Mouse (Mus musculus): ENCODE measurements around the gene Cdkl1. TPM values are rescaled to one million over a fixed set of nuclear protein-coding genes. Genes with fewer than 3 reads are reported as not detected.

The Cdkl1 gene
- polyA plus RNA-seq, 1 experiment = 20.1 TPM

- 46% methylated on average over 9 of the region's 9 CpGs for WGBS
- no peaks in the 10 kb centered on the region for H3K27me3 ChIP-seq (ENCODE audit: control insufficient read depth, insufficient read depth, low read length)
- no peak overlapping the region for H3K27ac ChIP-seq (ENCODE audit: insufficient read depth, low read length)
- no peak for DNase-seq
- no peak overlapping the region for H3K4me3 ChIP-seq (replicated peaks; ENCODE audit: insufficient read depth, low read depth, low read length)
- 0 out of 2 replicates have a peak, but pooled peaks cover 2% of the 10 kb centered on the region for H3K4me1 ChIP-seq (ENCODE audit: control insufficient read depth, insufficient read depth, low read length)
- TF ChIP-seq POLR2A (IDR thresholded peaks at IDR 0.05; ENCODE audit: borderline replicate concordance, insufficient read depth, low read length) = no peak
- no peak for TF ChIP-seq CTCF (IDR thresholded peaks at IDR 0.05; ENCODE audit: borderline replicate concordance, insufficient read depth, low read depth, low read length)
Measured at GRCm38 (mm10) chr12:69765543-69765942, 25.5 kb downstream of the Cdkl1 start.

GRCm38 (mm10) chr12:69761603-69762002, 29.5 kb downstream of the Cdkl1 start:
- no peaks in the 10 kb centered on the region; the same call in 1 of the 2 replicates for H3K4me1 ChIP-seq (ENCODE audit: control insufficient read depth, insufficient read depth, low read length)
- TF ChIP-seq CTCF (IDR thresholded peaks at IDR 0.05; ENCODE audit: borderline replicate concordance, insufficient read depth, low read depth, low read length) = no peak
- TF ChIP-seq POLR2A (IDR thresholded peaks at IDR 0.05; ENCODE audit: borderline replicate concordance, insufficient read depth, low read length) = no peak
- H3K27me3 ChIP-seq (ENCODE audit: control insufficient read depth, insufficient read depth, low read length) = no peaks in the 10 kb centered on the region
- H3K4me3 ChIP-seq (replicated peaks; ENCODE audit: insufficient read depth, low read depth, low read length) = no peak overlapping the region
- H3K27ac ChIP-seq (ENCODE audit: insufficient read depth, low read length) = no peak overlapping the region
- WGBS = 65% methylated on average over 2 of the region's 2 CpGs
- no peak for DNase-seq

GRCm38 (mm10) chr12:69760743-69761406, 30.2 kb downstream of the Cdkl1 start:
- WGBS = 46% methylated on average over 20 of the region's 20 CpGs
- peaks cover 3% of the 10 kb centered on the region for H3K4me1 ChIP-seq (ENCODE audit: control insufficient read depth, insufficient read depth, low read length)
- TF ChIP-seq CTCF (IDR thresholded peaks at IDR 0.05; ENCODE audit: borderline replicate concordance, insufficient read depth, low read depth, low read length) (no peak), POLR2A (IDR thresholded peaks at IDR 0.05; ENCODE audit: borderline replicate concordance, insufficient read depth, low read length) (no peak)
- no peak overlapping the region for H3K27ac ChIP-seq (ENCODE audit: insufficient read depth, low read length)
- no peaks in the 10 kb centered on the region for H3K27me3 ChIP-seq (ENCODE audit: control insufficient read depth, insufficient read depth, low read length)
- DNase-seq = no peak
- H3K4me3 ChIP-seq (replicated peaks; ENCODE audit: insufficient read depth, low read depth, low read length) = no peak overlapping the region

GRCm38 (mm10) chr12:69760014-69760413, 31.1 kb downstream of the Cdkl1 start:
- H3K4me3 ChIP-seq (replicated peaks; ENCODE audit: insufficient read depth, low read depth, low read length) = no peak overlapping the region
- WGBS = 80% methylated on average over 6 of the region's 6 CpGs
- peaks cover 3% of the 10 kb centered on the region for H3K4me1 ChIP-seq (ENCODE audit: control insufficient read depth, insufficient read depth, low read length)
- no peaks in the 10 kb centered on the region for H3K27me3 ChIP-seq (ENCODE audit: control insufficient read depth, insufficient read depth, low read length)
- DNase-seq = no peak
- no peak for TF ChIP-seq POLR2A (IDR thresholded peaks at IDR 0.05; ENCODE audit: borderline replicate concordance, insufficient read depth, low read length)
- no peak for TF ChIP-seq CTCF (IDR thresholded peaks at IDR 0.05; ENCODE audit: borderline replicate concordance, insufficient read depth, low read depth, low read length)
- no peak overlapping the region for H3K27ac ChIP-seq (ENCODE audit: insufficient read depth, low read length)

- DNase-seq = no peak
- H3K4me1 ChIP-seq (ENCODE audit: control insufficient read depth, insufficient read depth, low read length) = peaks cover 3% of the 10 kb centered on the region
- no peaks in the 10 kb centered on the region for H3K27me3 ChIP-seq (ENCODE audit: control insufficient read depth, insufficient read depth, low read length)
- H3K4me3 ChIP-seq (replicated peaks; ENCODE audit: insufficient read depth, low read depth, low read length) = no peak overlapping the region
- TF ChIP-seq CTCF (IDR thresholded peaks at IDR 0.05; ENCODE audit: borderline replicate concordance, insufficient read depth, low read depth, low read length) = no peak
- no peak for TF ChIP-seq POLR2A (IDR thresholded peaks at IDR 0.05; ENCODE audit: borderline replicate concordance, insufficient read depth, low read length)
- no peak overlapping the region for H3K27ac ChIP-seq (ENCODE audit: insufficient read depth, low read length)
- 73% methylated on average over 7 of the region's 7 CpGs for WGBS
Measured at GRCm38 (mm10) chr12:69759267-69759885, 31.7 kb downstream of the Cdkl1 start.

GRCm38 (mm10) chr12:69758221-69759185, 32.6 kb downstream of the Cdkl1 start:
- Histone ChIP-seq H3K27ac (ENCODE audit: insufficient read depth, low read length) (no peak overlapping the region), H3K4me3 (replicated peaks; ENCODE audit: insufficient read depth, low read depth, low read length) (peak overlapping the region; percentile 16), H3K4me1 (ENCODE audit: control insufficient read depth, insufficient read depth, low read length) (peaks cover 3% of the 10 kb centered on the region), H3K27me3 (ENCODE audit: control insufficient read depth, insufficient read depth, low read length) (no peaks in the 10 kb centered on the region)
- WGBS = 25% methylated on average over 22 of the region's 22 CpGs
- TF ChIP-seq POLR2A (IDR thresholded peaks at IDR 0.05; ENCODE audit: borderline replicate concordance, insufficient read depth, low read length) (no peak), CTCF (IDR thresholded peaks at IDR 0.05; ENCODE audit: borderline replicate concordance, insufficient read depth, low read depth, low read length) (no peak)
- peak; percentile 34 for DNase-seq

GRCm38 (mm10) chr12:69757418-69758141, 33.5 kb downstream of the Cdkl1 start:
- peak overlapping the region; percentile 49 for H3K4me3 ChIP-seq (replicated peaks; ENCODE audit: insufficient read depth, low read depth, low read length)
- WGBS = 2% methylated on average over 22 of the region's 22 CpGs

More at GRCm38 (mm10) chr12:69757418-69758141, 33.5 kb downstream of the Cdkl1 start:
- H3K4me1 ChIP-seq (ENCODE audit: control insufficient read depth, insufficient read depth, low read length) = peaks cover 3% of the 10 kb centered on the region
- H3K27me3 ChIP-seq (ENCODE audit: control insufficient read depth, insufficient read depth, low read length) = no peaks in the 10 kb centered on the region
- H3K27ac ChIP-seq (ENCODE audit: insufficient read depth, low read length) = peak overlapping the region; percentile 46
- peak; percentile 87 to 90 for DNase-seq
- TF ChIP-seq CTCF (IDR thresholded peaks at IDR 0.05; ENCODE audit: borderline replicate concordance, insufficient read depth, low read depth, low read length) (peak; percentile 81), POLR2A (IDR thresholded peaks at IDR 0.05; ENCODE audit: borderline replicate concordance, insufficient read depth, low read length) (peak; percentile 16; the same call in 1 of the 2 replicates)

All from cerebellum, adult 2 months (tissue).